Mouse (Mus musculus) heart, postnatal 10 days (tissue): ENCODE results near the gene Tomm70a. TPM values are rescaled to one million over a fixed set of nuclear protein-coding genes. Genes with fewer than 3 reads are reported as not detected.
"Not testable (repeated sequence)": the region's sequence is repeated elsewhere in the genome, so short reads cannot be mapped to it uniquely, and the experiment has no call there.

Experiments
- DNase-seq, 2 experiments: peaks; one replicate each; pipeline ENCODE4 v3.0.0; 2021
- intact Hi-C: fragments of 180-260 bp; cut with DNase I; formaldehyde crosslinking; loops from one replicate; pipeline ENCODE4 v1.15.1; 2025
- total RNA-seq, 2 experiments: library from RNA; stranded (reverse); gene quantifications; 2 replicates each; pipeline ENCODE4 v1.2.3; 2021

The Tomm70a gene
- total RNA-seq, 2 experiments from 2014 or later = 56.7 to 58.4 TPM

GRCm38 (mm10) chr16:57132326-57132725 is 10.8 kb downstream of the Tomm70a start:
- DNase-seq = no peak
- intact Hi-C loops = no loop called here

GRCm38 (mm10) chr16:57133611-57134010 is 12.1 kb downstream of the Tomm70a start:
- no peak for DNase-seq
- intact Hi-C loops = no loop called here

GRCm38 (mm10) chr16:57144741-57145140 is 23.2 kb downstream of the Tomm70a start:
- DNase-seq = no peak
- intact Hi-C loops = no loop called here

- DNase-seq = no peak
- intact Hi-C loops = no loop called here
Observed at GRCm38 (mm10) chr16:57151437-57151836, 29.9 kb downstream of the Tomm70a start.

- DNase-seq = no peak
- intact Hi-C loops = no loop called here
Observed at GRCm38 (mm10) chr16:57155899-57156298, 34.4 kb downstream of the Tomm70a start.

- intact Hi-C loops = no loop called here
- DNase-seq = no peak
Observed at GRCm38 (mm10) chr16:57157076-57157475, 35.6 kb downstream of the Tomm70a start.

GRCm38 (mm10) chr16:57157728-57158127 is 36.2 kb downstream of the Tomm70a start:
- no peak for DNase-seq
- intact Hi-C loops = no loop called here

- intact Hi-C loops = no loop called here
- no peak for DNase-seq
Observed at GRCm38 (mm10) chr16:57159835-57160234, 38.3 kb downstream of the Tomm70a start.

- DNase-seq = no peak
- intact Hi-C loops = no loop called here
Observed at GRCm38 (mm10) chr16:57162841-57163240, 41.3 kb downstream of the Tomm70a start.

GRCm38 (mm10) chr16:57163694-57164093 is 42.2 kb downstream of the Tomm70a start:
- intact Hi-C loops = no loop called here
- DNase-seq = no peak

- DNase-seq = no peak
- intact Hi-C loops = no loop called here
Observed at GRCm38 (mm10) chr16:57165157-57165556, 43.7 kb downstream of the Tomm70a start.

- DNase-seq = no peak
- intact Hi-C loops = loop anchor here (2.0 kb wide), 1 partner anchor 49 kb away; no protein-coding TSS in a partner anchor
Observed at GRCm38 (mm10) chr16:57166086-57166485, 44.6 kb downstream of the Tomm70a start.

- peak; percentile 96 to 97 for DNase-seq
- intact Hi-C loops = loop anchor here (2.0 kb wide), 1 partner anchor 50 kb away; no protein-coding TSS in a partner anchor
Observed at GRCm38 (mm10) chr16:57166611-57167513, 45.4 kb downstream of the Tomm70a start, which contains the start of gene Nit2. TSS of gene Nit2 (minus strand) at chr16:57167341.

GRCm38 (mm10) chr16:57167514-57167912 is 46.0 kb downstream of the Tomm70a start:
- no peak for DNase-seq
- intact Hi-C loops = loop anchor here (2.0 kb wide), 1 partner anchor 51 kb away; no protein-coding TSS in a partner anchor

GRCm38 (mm10) chr16:57168236-57168635 is 46.7 kb downstream of the Tomm70a start:
- intact Hi-C loops = no loop called here
- DNase-seq = no peak

GRCm38 (mm10) chr16:57171161-57171560 is 49.7 kb downstream of the Tomm70a start:
- DNase-seq = no peak
- intact Hi-C loops = no loop called here

GRCm38 (mm10) chr16:57171570-57171969 is 50.1 kb downstream of the Tomm70a start:
- intact Hi-C loops = no loop called here

GRCm38 (mm10) chr16:57174480-57174879 is 53.0 kb downstream of the Tomm70a start:
- intact Hi-C loops = not testable (repeated sequence)

More at GRCm38 (mm10) chr16:57171570-57171969, 50.1 kb downstream of the Tomm70a start:
- DNase-seq = no peak

GRCm38 (mm10) chr16:57175751-57176150 is 54.2 kb downstream of the Tomm70a start:
- intact Hi-C loops = loop anchor here (5.0 kb wide), 1 partner anchor 403 kb away; no protein-coding TSS in a partner anchor
- DNase-seq = no peak

More at GRCm38 (mm10) chr16:57174480-57174879, 53.0 kb downstream of the Tomm70a start:
- DNase-seq = not testable (repeated sequence)

GRCm38 (mm10) chr16:57176276-57176675 is 54.8 kb downstream of the Tomm70a start:
- intact Hi-C loops = loop anchor here (5.0 kb wide), 1 partner anchor 404 kb away; no protein-coding TSS in a partner anchor
- no peak for DNase-seq

- intact Hi-C loops = loop anchor here (5.0 kb wide), 1 partner anchor 405 kb away; no protein-coding TSS in a partner anchor
- peak; percentile 37 to 51 for DNase-seq
Observed at GRCm38 (mm10) chr16:57177254-57177653, 55.8 kb downstream of the Tomm70a start.

GRCm38 (mm10) chr16:57177664-57178063 is 56.2 kb downstream of the Tomm70a start:
- intact Hi-C loops = loop anchor here (5.0 kb wide), 1 partner anchor 405 kb away; no protein-coding TSS in a partner anchor
- no peak for DNase-seq
